Mouse (Mus musculus) embryonic facial prominence, embryonic 11.5 days (tissue): ENCODE data around the gene Scarb1. TPM values are rescaled to one million over a fixed set of nuclear protein-coding genes. Genes with fewer than 3 reads are reported as not detected.

Source experiments
- ATAC-seq: fragments of 200-750 bp; cut with Nextera tagmentation; replicated peaks from 2 replicates; pipeline ENCODE4 v1.8.0; 2017; ENCODE audit warnings: low read depth; ENCODE audit not compliant: insufficient number of reproducible peaks, low FRiP score, low TSS enrichment
- DNase-seq: peaks from one replicate; pipeline ENCODE4 v3.0.0-alpha.2; 2015; ENCODE audit warnings: low spot score
- H3K27ac ChIP-seq: fragments of 300-500 bp; sonication (generic); replicated peaks from 2 replicates; pipeline ENCODE4 v1.5.1; 2014; ENCODE audit warnings: mild to moderate bottlenecking, low read depth, low read length, control low read depth
- H3K27me3 ChIP-seq: fragments of 300-500 bp; sonication (generic); 2 replicates; pipeline ENCODE4 v1.6.1; 2014; ENCODE audit warnings: mild to moderate bottlenecking, low read length, moderate library complexity, mixed read lengths; ENCODE audit not compliant: control insufficient read depth, insufficient read depth
- H3K36me3 ChIP-seq: fragments of 300-500 bp; sonication (generic); replicated peaks from 2 replicates; pipeline ENCODE4 v1.6.1; 2014; ENCODE audit warnings: low read depth, mild to moderate bottlenecking, low read length, moderate library complexity, mixed read lengths; ENCODE audit not compliant: control insufficient read depth, insufficient read depth
- H3K4me1 ChIP-seq: fragments of 300-500 bp; sonication (generic); 2 replicates; pipeline ENCODE4 v1.6.1; 2014; ENCODE audit warnings: low read length, mixed read lengths; ENCODE audit not compliant: control insufficient read depth, insufficient read depth
- H3K4me2 ChIP-seq: fragments of 300-500 bp; sonication (generic); 2 replicates; pipeline ENCODE4 v1.6.1; 2014; ENCODE audit warnings: low read depth, mild to moderate bottlenecking, control low read depth, low read length, moderate library complexity
- H3K4me3 ChIP-seq: fragments of 300-500 bp; sonication (generic); 2 replicates; pipeline ENCODE4 v1.5.1; 2014; ENCODE audit warnings: low read depth, low read length, control low read depth
- H3K9ac ChIP-seq: fragments of 300-500 bp; sonication (generic); replicated peaks from 2 replicates; pipeline ENCODE4 v1.6.1; 2014; ENCODE audit warnings: mild to moderate bottlenecking, control low read depth, low read length
- H3K9me3 ChIP-seq: fragments of 300-500 bp; sonication (generic); replicated peaks from 2 replicates; pipeline ENCODE4 v1.6.1; 2016; ENCODE audit warnings: mild to moderate bottlenecking, low read length, inconsistent platforms, mixed read lengths; ENCODE audit not compliant: control insufficient read depth
- WGBS: fragments of 180-500 bp; shearing (Covaris S2); extraction: QIAGEN DNeasy Blood & Tissue Kit; methylation state at CpG from one replicate; pipeline ENCODE4 v1.1.7; 2014; 5-methylcytosine and 5-hydroxymethylcytosine counted together
- polyA plus RNA-seq: library from polyadenylated mRNA; unstranded; fragments of >200 nt; fragmentation: Nextera tagmentation; extraction: Ambion mirVana; gene quantifications from 2 replicates; pipeline ENCODE4 v1.2.1, GENCODE M21; 2014

Gene Scarb1
- polyA plus RNA-seq, 1 experiment from 2014 or later = 22.7 TPM

DNA sequence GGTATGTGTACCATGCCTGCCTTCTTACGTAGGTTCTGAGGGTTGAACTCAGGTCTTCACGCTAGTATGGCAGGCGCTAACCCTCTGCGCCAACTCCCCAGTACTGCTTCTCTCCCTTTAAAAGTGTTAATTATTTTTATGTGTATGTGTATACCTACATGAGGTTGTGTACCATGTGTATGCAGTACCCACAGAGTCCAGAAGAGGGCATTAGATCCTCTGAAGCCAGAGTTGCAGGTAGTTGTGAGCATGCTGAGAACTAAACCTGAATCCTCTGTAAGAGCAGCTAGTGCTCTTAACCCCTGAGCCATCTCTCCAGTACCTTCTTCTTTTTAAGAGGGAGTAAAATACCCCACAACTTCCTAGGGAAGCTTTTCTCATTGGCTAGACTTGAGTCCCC lies 113.2 kb downstream of the Scarb1 start:
- H3K9ac ChIP-seq = no peak overlapping the region
- ATAC-seq = no peak

More for the DNA sequence above, 113.2 kb downstream of the Scarb1 start:
- DNase-seq = no peak
- Histone ChIP-seq H3K4me3 (no peak overlapping the region), H3K36me3 (no peaks in the 10 kb centered on the region), H3K4me1 (no peaks in the 10 kb centered on the region), H3K4me2 (no peak overlapping the region), H3K9me3 (0 out of 2 replicates have a peak, but pooled peaks cover 3% of the 10 kb centered on the region), H3K27ac (no peak overlapping the region), H3K27me3 (no peaks in the 10 kb centered on the region)
- 91% methylated on average over 4 of the region's 4 CpGs for WGBS

Other genes with a start within 250 kb of the Scarb1 start
- gene Ncor2, start 161.9 kb downstream of the Scarb1 start, polyA plus RNA-seq = 12.4 and 15.0 TPM in 2 replicates
- not detected in 2 replicates for gene Gm10382, start 48.2 kb upstream of the Scarb1 start, polyA plus RNA-seq
- gene Ubc, start 49.1 kb upstream of the Scarb1 start, polyA plus RNA-seq = 1,016 and 1,055 TPM in 2 replicates
- 7.2 and 9.0 TPM in 2 replicates for gene Dhx37, start 93.0 kb upstream of the Scarb1 start, polyA plus RNA-seq
- 26.3 and 29.2 TPM in 2 replicates for gene Bri3bp, start 100.5 kb upstream of the Scarb1 start, polyA plus RNA-seq
- gene Aacs, start 134.7 kb upstream of the Scarb1 start, polyA plus RNA-seq = 28.4 and 34.7 TPM in 2 replicates
- 0.13 and 0.60 TPM in 2 replicates for gene Tmem132b, start 190.7 kb upstream of the Scarb1 start, polyA plus RNA-seq